Mouse (Mus musculus) erythroblast, adult 5-6 weeks (primary cell): ENCODE data around the gene Cldn3. TPM values are rescaled to one million over a fixed set of nuclear protein-coding genes. Genes with fewer than 3 reads are reported as not detected.
A peak's percentile ranks its signal among the peaks of the same experiment; 100 is the strongest.
"Not testable (repeated sequence)": the region's sequence is repeated elsewhere in the genome, so short reads cannot be mapped to it uniquely, and the experiment has no call there.

Source experiments
- ATAC-seq: replicated peaks from 2 replicates; pipeline ENCODE4 v1.8.0; 2016; ENCODE audit warnings: moderate number of reproducible peaks, mild to moderate bottlenecking, moderate TSS enrichment, inconsistent platforms; ENCODE audit not compliant: poor library complexity, low FRiP score, severe bottlenecking
- total RNA-seq, 2 experiments: library from RNA; stranded (forward) in 1 of 2; stranded (reverse) in 1 of 2; fragments of 150-400 nt in 1 of 2; fragments of 200-764, 138-1000 nt in 1 of 2; gene quantifications; 2 replicates each; pipeline versions ENCODE4 v1.2.3 to v1.2.4; 2015 to 2017; ENCODE audit warnings: low replicate concordance in 2 of 2

Gene Cldn3
- total RNA-seq, 2 experiments from 2014 or later: not detected

GRCm38 (mm10) chr5:134964655-134965054, 21.4 kb upstream of the Cldn3 start:
- ATAC-seq: not testable (repeated sequence)

GRCm38 (mm10) chr5:134965473-134965851, 20.6 kb upstream of the Cldn3 start:
- ATAC-seq: peak; percentile 82

- peak; percentile 88 for ATAC-seq
These were observed 19.9 kb upstream of the Cldn3 start for GRCm38 (mm10) chr5:134965852-134966821.

GRCm38 (mm10) chr5:134967164-134967944, 18.7 kb upstream of the Cldn3 start:
- no peak for ATAC-seq

GRCm38 (mm10) chr5:134970671-134971070, 15.3 kb upstream of the Cldn3 start:
- no peak for ATAC-seq

- no peak for ATAC-seq
These were observed 12.9 kb upstream of the Cldn3 start for GRCm38 (mm10) chr5:134973081-134973480.

GRCm38 (mm10) chr5:134973526-134973925, 12.5 kb upstream of the Cldn3 start:
- no peak for ATAC-seq

GRCm38 (mm10) chr5:134974294-134974693, 11.7 kb upstream of the Cldn3 start:
- ATAC-seq: no peak

- ATAC-seq: no peak
These were observed 11.1 kb upstream of the Cldn3 start for GRCm38 (mm10) chr5:134974921-134975320.

- peak; percentile 90 for ATAC-seq
These were observed 9.8 kb upstream of the Cldn3 start for GRCm38 (mm10) chr5:134976164-134976563.

GRCm38 (mm10) chr5:134976577-134977250, 9.3 kb upstream of the Cldn3 start:
- peak; percentile 56 for ATAC-seq

GRCm38 (mm10) chr5:134977837-134978236, 8.2 kb upstream of the Cldn3 start:
- no peak for ATAC-seq

- ATAC-seq: no peak
These were observed 4.9 kb upstream of the Cldn3 start for GRCm38 (mm10) chr5:134981149-134981548.

GRCm38 (mm10) chr5:134983111-134983510, 2.9 kb upstream of the Cldn3 start:
- ATAC-seq: no peak

GRCm38 (mm10) chr5:134983771-134984170, 2.2 kb upstream of the Cldn3 start:
- no peak for ATAC-seq

GRCm38 (mm10) chr5:134986298-134987268, 569 bp downstream of the Cldn3 start:
- 0 out of 2 replicates have a peak, but pooled peaks have one; percentile 31 for ATAC-seq

GRCm38 (mm10) chr5:134989166-134989565, 3.2 kb downstream of the Cldn3 start:
- no peak for ATAC-seq

GRCm38 (mm10) chr5:134989741-134990140, 3.7 kb downstream of the Cldn3 start:
- ATAC-seq: no peak

GRCm38 (mm10) chr5:134992566-134992965, 6.6 kb downstream of the Cldn3 start:
- no peak for ATAC-seq
